Mouse (Mus musculus) heart, embryonic 13.5 days (tissue): ENCODE data around the gene Psme4. TPM values are rescaled to one million over a fixed set of nuclear protein-coding genes. Genes with fewer than 3 reads are reported as not detected.

Source experiments
- ATAC-seq: fragments of 200-750 bp; cut with Nextera tagmentation; 2 replicates; pipeline ENCODE4 v1.8.0; 2017; ENCODE audit warnings: moderate TSS enrichment; ENCODE audit not compliant: insufficient number of reproducible peaks, low FRiP score, low TSS enrichment; ENCODE audit errors: extremely low read depth
- H3K27ac ChIP-seq: fragments of 300-500 bp; sonication (generic); replicated peaks from 2 replicates; pipeline ENCODE4 v1.5.1; 2015; ENCODE audit warnings: moderate library complexity, mild to moderate bottlenecking, inconsistent platforms
- H3K27me3 ChIP-seq: fragments of 300-500 bp; sonication (generic); replicated peaks from 2 replicates; pipeline ENCODE4 v1.6.1; 2015; ENCODE audit warnings: mild to moderate bottlenecking, inconsistent platforms
- H3K36me3 ChIP-seq: fragments of 300-500 bp; sonication (generic); 2 replicates; pipeline ENCODE4 v1.6.1; 2015; ENCODE audit warnings: mild to moderate bottlenecking, inconsistent platforms
- H3K4me1 ChIP-seq: fragments of 300-500 bp; sonication (generic); 2 replicates; pipeline ENCODE4 v1.6.1; 2015; ENCODE audit warnings: inconsistent platforms
- H3K4me2 ChIP-seq: fragments of 300-500 bp; sonication (generic); 2 replicates; pipeline ENCODE4 v1.6.1; 2015; ENCODE audit warnings: inconsistent platforms, mild to moderate bottlenecking, moderate library complexity
- H3K4me3 ChIP-seq: fragments of 300-500 bp; sonication (generic); 2 replicates; pipeline ENCODE4 v1.5.1; 2015; ENCODE audit warnings: moderate library complexity, mild to moderate bottlenecking, inconsistent platforms
- H3K9ac ChIP-seq: fragments of 300-500 bp; sonication (generic); 2 replicates; pipeline ENCODE4 v1.6.1; 2015; ENCODE audit warnings: inconsistent platforms, mild to moderate bottlenecking, moderate library complexity
- H3K9me3 ChIP-seq: fragments of 300-500 bp; sonication (generic); 2 replicates; pipeline ENCODE4 v1.6.1; 2016; ENCODE audit warnings: inconsistent platforms
- WGBS: fragments of 180-500 bp; shearing (Covaris S2); methylation state at CpG from one replicate; pipeline ENCODE4 v1.1.7; 2015; ENCODE audit warnings: mixed read lengths; 5-methylcytosine and 5-hydroxymethylcytosine counted together
- polyA plus RNA-seq: library from polyadenylated mRNA; unstranded; fragments of >200 nt; fragmentation: Nextera tagmentation; extraction: Ambion mirVana; gene quantifications from 2 replicates; pipeline ENCODE4 v1.2.1, GENCODE M21; 2015

Psme4 gene
- polyA plus RNA-seq, 1 experiment from 2014 or later: 11.0 TPM

DNA sequence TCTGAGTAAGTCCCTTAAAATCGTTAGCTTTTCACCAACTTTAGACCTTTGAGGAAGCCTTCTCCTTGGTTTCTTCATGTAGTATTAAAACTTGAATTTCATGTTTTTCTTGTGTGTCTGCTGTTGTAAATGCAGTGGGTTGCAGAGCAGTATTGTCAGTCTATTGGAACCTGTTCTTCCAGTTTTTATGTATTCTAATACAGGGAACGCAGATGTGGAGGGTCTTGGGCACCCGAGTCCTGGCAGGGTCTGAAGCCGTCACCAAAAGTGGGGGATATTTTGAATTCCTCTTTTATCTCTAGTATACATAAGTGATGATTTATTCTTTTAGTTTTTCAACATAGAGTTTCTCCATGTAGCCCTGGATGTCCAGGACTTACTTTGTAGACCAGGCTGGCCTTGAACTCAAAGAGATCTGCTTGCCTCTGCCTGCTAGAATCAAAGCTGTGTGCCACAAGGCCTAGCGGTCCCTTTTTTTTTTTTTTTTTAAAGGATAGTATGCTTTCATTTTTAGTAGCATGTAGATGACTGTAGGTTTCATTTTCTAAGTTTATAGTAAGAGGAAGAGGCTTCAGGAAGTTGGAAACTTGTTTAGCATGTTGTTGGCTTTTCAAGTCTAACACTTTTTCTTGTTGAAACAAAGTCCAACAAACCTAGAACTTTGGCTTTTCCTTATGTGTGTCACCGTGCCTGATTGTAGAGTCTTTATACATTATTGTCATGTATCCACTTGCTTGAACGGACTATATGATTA is 14.9 kb downstream of the Psme4 start:
- H3K4me3 ChIP-seq: no peak overlapping the region
- no peak overlapping the region for H3K27ac ChIP-seq
- peaks cover 13% of the 10 kb centered on the region for H3K4me1 ChIP-seq
- ATAC-seq: no peak
- no peaks in the 10 kb centered on the region for H3K27me3 ChIP-seq
- H3K36me3 ChIP-seq: 0 out of 2 replicates have a peak, but pooled peaks cover 2% of the 10 kb centered on the region
- WGBS: 90% methylated on average over 7 of the region's 7 CpGs
- no peak overlapping the region for H3K9ac ChIP-seq
- no peaks in the 10 kb centered on the region; the same call in 1 of the 2 replicates for H3K9me3 ChIP-seq
- no peak overlapping the region for H3K4me2 ChIP-seq

DNA sequence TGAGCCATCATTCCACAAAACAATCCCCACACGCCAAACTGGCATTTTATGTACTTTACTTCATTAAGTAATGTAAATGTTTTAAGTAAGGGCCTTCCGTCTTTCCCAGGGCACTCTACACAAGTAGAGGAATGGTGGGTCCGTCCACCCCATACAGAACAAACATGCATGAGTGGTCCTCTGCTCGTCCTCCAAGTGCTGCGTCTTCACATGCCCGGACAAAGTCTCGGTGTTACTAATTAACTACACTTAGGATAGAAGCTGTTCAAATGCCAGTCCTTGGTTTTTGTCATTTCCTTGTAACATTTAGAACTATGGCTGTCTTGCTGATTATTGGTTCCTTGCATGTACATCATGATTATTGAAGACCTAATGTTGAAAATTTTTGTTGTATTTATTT is 21.2 kb downstream of the Psme4 start:
- H3K9me3 ChIP-seq: no peaks in the 10 kb centered on the region
- WGBS: 93% methylated on average over 7 of the region's 7 CpGs
- H3K4me2 ChIP-seq: no peak overlapping the region
- H3K9ac ChIP-seq: no peak overlapping the region
- H3K4me3 ChIP-seq: no peak overlapping the region
- H3K27me3 ChIP-seq: no peaks in the 10 kb centered on the region
- no peak overlapping the region for H3K27ac ChIP-seq
- ATAC-seq: no peak
- H3K4me1 ChIP-seq: peaks cover 16% of the 10 kb centered on the region
- peaks cover 31% of the 10 kb centered on the region for H3K36me3 ChIP-seq

GRCm38 (mm10) chr11:30793753-30794152 is 22.2 kb downstream of the Psme4 start:
- Histone ChIP-seq H3K27me3 (no peaks in the 10 kb centered on the region), H3K4me2 (no peak overlapping the region), H3K27ac (no peak overlapping the region), H3K9ac (no peak overlapping the region), H3K4me1 (peaks cover 17% of the 10 kb centered on the region), H3K9me3 (no peaks in the 10 kb centered on the region), H3K36me3 (peaks cover 31% of the 10 kb centered on the region), H3K4me3 (no peak overlapping the region)
- no peak for ATAC-seq
- WGBS: 88% methylated on average over 1 of the region's 1 CpGs

- peaks cover 27% of the 10 kb centered on the region for H3K36me3 ChIP-seq
- H3K9ac ChIP-seq: no peak overlapping the region
- peaks cover 8% of the 10 kb centered on the region for H3K4me1 ChIP-seq
- no peak overlapping the region for H3K27ac ChIP-seq
- H3K9me3 ChIP-seq: no peaks in the 10 kb centered on the region
- no peak overlapping the region for H3K4me3 ChIP-seq
- no peak for ATAC-seq
- H3K27me3 ChIP-seq: no peaks in the 10 kb centered on the region
- no peak overlapping the region for H3K4me2 ChIP-seq
- WGBS: 82% methylated on average over 2 of the region's 2 CpGs
Measured at GRCm38 (mm10) chr11:30797236-30797635, 25.7 kb downstream of the Psme4 start.

- peaks cover 5% of the 10 kb centered on the region for H3K36me3 ChIP-seq
- H3K4me2 ChIP-seq: no peak overlapping the region
- peaks cover 8% of the 10 kb centered on the region for H3K4me1 ChIP-seq
- H3K9me3 ChIP-seq: no peaks in the 10 kb centered on the region
- 74% methylated on average over 1 of the region's 1 CpGs for WGBS
- H3K9ac ChIP-seq: no peak overlapping the region
- no peak overlapping the region for H3K27ac ChIP-seq
- H3K4me3 ChIP-seq: no peak overlapping the region
- no peak for ATAC-seq
- no peaks in the 10 kb centered on the region for H3K27me3 ChIP-seq
Measured at GRCm38 (mm10) chr11:30799496-30799895, 28.0 kb downstream of the Psme4 start.

DNA sequence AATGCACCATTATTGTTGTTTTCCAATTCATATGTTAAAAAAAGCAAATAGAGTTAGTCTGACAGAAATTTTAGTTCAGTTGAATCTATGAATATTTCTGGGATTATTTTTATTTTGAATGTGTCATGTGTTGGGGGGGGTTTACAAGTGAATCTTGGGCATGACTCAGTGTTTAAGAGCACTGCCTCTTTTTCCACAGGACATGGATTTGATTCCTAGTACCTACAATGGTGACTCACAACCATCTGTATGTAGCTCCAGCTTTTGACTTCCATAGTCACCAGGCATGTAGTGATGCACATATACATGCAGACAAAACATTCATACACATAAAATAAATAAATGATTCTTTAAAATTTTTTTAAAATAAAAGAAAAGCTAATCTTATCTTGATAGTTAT is 28.6 kb downstream of the Psme4 start:
- no peak overlapping the region for H3K27ac ChIP-seq

DNA sequence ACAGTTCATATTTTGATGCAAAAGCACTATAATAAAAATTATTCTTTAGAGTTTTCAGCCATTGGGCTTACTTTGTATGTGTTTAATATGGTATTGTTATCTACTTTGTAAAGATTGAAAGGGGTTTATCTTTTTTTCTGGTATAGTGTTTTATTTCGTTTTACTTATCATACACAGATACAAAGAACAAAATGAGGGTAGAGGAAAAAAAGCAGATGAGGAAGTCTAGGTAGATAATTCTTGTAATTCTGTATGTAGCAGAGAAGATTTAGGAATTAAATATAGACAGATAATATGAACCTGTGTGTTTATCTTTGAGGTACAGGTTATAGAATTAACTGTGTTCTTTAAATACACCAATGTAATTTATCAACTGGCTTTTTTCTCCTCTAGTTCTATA is 30.9 kb downstream of the Psme4 start:
- Histone ChIP-seq H3K27me3 (no peaks in the 10 kb centered on the region), H3K4me2 (no peak overlapping the region), H3K27ac (no peak overlapping the region), H3K9me3 (no peaks in the 10 kb centered on the region), H3K4me3 (no peak overlapping the region), H3K36me3 (peaks cover 12% of the 10 kb centered on the region), H3K4me1 (peaks cover 6% of the 10 kb centered on the region), H3K9ac (no peak overlapping the region)
- no peak for ATAC-seq
- 77% methylated on average over 1 of the region's 1 CpGs for WGBS

More for the DNA sequence above, 28.6 kb downstream of the Psme4 start:
- Histone ChIP-seq H3K4me2 (no peak overlapping the region), H3K9me3 (no peaks in the 10 kb centered on the region), H3K27me3 (no peaks in the 10 kb centered on the region), H3K4me1 (peaks cover 8% of the 10 kb centered on the region), H3K36me3 (peaks cover 4% of the 10 kb centered on the region), H3K9ac (no peak overlapping the region), H3K4me3 (no peak overlapping the region)
- ATAC-seq: no peak

- H3K27me3 ChIP-seq: no peaks in the 10 kb centered on the region
- WGBS: 93% methylated on average over 5 of the region's 5 CpGs
- ATAC-seq: no peak
Measured at GRCm38 (mm10) chr11:30821116-30821515, 49.6 kb downstream of the Psme4 start.

DNA sequence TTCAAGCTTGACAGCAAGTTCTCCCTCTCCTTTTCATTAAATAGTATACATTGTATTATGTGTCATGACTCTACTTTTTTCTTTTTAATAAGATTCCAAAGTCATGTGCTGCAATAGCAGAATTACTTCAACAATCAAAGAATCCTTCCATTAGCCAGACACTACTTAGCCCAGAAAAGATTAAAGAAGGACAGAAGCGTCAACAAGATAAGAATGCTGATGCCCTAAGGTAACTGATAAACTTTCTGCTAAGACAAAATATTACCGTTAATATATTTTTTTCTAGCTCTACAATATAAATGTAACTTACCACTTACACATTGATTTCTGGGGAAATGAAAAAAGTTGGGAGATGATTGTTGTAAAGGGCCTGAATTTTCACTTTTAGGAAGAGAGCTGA is 67.3 kb downstream of the Psme4 start:
- no peak for ATAC-seq
- Histone ChIP-seq H3K27ac (no peak overlapping the region), H3K4me1 (no peaks in the 10 kb centered on the region), H3K27me3 (no peaks in the 10 kb centered on the region), H3K4me2 (no peak overlapping the region), H3K36me3 (peaks cover 82% of the 10 kb centered on the region), H3K9me3 (no peaks in the 10 kb centered on the region), H3K4me3 (no peak overlapping the region), H3K9ac (no peak overlapping the region)
- 76% methylated on average over 2 of the region's 2 CpGs for WGBS

More at GRCm38 (mm10) chr11:30821116-30821515, 49.6 kb downstream of the Psme4 start:
- H3K9me3 ChIP-seq: no peaks in the 10 kb centered on the region
- H3K4me3 ChIP-seq: no peak overlapping the region
- peaks cover 68% of the 10 kb centered on the region for H3K36me3 ChIP-seq
- H3K9ac ChIP-seq: no peak overlapping the region
- no peak overlapping the region for H3K27ac ChIP-seq
- no peak overlapping the region for H3K4me2 ChIP-seq
- H3K4me1 ChIP-seq: no peaks in the 10 kb centered on the region

DNA sequence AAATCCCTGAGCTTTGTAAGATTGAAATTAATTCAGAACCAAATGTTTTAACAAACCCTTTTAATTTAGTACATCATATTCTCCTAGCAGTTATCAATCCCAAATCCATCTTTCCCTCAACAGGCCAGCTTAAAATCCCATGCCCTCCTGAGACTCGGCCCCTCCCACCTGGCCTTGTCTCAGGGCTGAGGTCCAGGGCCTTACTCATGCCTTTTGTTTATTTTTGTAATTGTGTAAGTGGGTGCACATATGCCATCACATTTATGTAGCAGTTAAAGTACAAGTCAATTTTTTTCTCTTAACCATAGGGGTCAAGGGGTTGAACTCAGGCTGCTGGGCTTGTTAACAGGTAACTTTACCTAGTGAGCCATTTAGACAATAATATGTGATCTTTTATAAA is 72.8 kb downstream of the Psme4 start:
- WGBS: 86% methylated on average over 1 of the region's 1 CpGs
- H3K27me3 ChIP-seq: no peaks in the 10 kb centered on the region
- no peaks in the 10 kb centered on the region for H3K4me1 ChIP-seq
- peaks cover 76% of the 10 kb centered on the region for H3K36me3 ChIP-seq
- H3K4me2 ChIP-seq: no peak overlapping the region
- H3K9ac ChIP-seq: no peak overlapping the region
- no peak for ATAC-seq
- no peak overlapping the region for H3K4me3 ChIP-seq
- H3K9me3 ChIP-seq: no peaks in the 10 kb centered on the region
- no peak overlapping the region for H3K27ac ChIP-seq

- Histone ChIP-seq H3K36me3 (peaks cover 53% of the 10 kb centered on the region), H3K9me3 (no peaks in the 10 kb centered on the region), H3K9ac (no peak overlapping the region), H3K27ac (no peak overlapping the region), H3K4me2 (no peak overlapping the region), H3K4me1 (no peaks in the 10 kb centered on the region), H3K4me3 (no peak overlapping the region), H3K27me3 (no peaks in the 10 kb centered on the region)
- ATAC-seq: no peak
Measured at GRCm38 (mm10) chr11:30872425-30872824, 100.9 kb downstream of the Psme4 start.
